Mouse (Mus musculus) adrenal gland, postnatal 0 days (tissue): ENCODE results near the gene Krt76. TPM values are rescaled to one million over a fixed set of nuclear protein-coding genes. Genes with fewer than 3 reads are reported as not detected.

ENCODE experiments used
- microRNA-seq: library from miRNA; unstranded; fragments of <30 nt; microRNA quantifications from one replicate; pipeline ENCODE4, GENCODE M21; 2016; ENCODE audit warnings: borderline replicate concordance; ENCODE audit not compliant: insufficient number of aligned reads
- polyA plus RNA-seq: library from polyadenylated mRNA; unstranded; fragments of >200 nt; fragmentation: Nextera tagmentation; extraction: Ambion mirVana; gene quantifications from 2 replicates; pipeline ENCODE4 v1.2.1, GENCODE M21; 2015

The Krt76 gene
- 0.05 and 0.10 TPM in 2 replicates for polyA plus RNA-seq

DNA sequence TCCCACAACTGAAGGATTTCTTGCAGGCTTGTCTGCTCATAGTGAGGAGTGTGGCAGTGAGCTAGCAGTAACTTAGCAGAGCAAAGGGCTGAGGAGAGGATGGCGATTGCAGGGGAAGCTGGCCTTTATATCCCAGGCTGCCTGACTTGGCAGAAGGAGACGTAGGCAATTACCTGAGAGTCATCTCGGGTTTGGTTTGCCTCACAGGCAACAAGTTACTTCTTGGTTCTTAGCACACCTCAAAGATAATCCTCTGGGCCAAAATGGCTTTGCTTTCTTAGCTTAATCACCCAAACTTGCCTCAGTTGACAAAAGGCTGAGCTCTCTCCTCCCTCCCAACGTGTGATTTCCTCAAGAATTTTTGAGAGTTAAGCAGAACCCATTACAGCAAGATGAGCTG is at the start of gene Krt76:
TSS of gene Krt76 (minus strand) at position 101 of the 400 bp plus-strand sequence.

DNA sequence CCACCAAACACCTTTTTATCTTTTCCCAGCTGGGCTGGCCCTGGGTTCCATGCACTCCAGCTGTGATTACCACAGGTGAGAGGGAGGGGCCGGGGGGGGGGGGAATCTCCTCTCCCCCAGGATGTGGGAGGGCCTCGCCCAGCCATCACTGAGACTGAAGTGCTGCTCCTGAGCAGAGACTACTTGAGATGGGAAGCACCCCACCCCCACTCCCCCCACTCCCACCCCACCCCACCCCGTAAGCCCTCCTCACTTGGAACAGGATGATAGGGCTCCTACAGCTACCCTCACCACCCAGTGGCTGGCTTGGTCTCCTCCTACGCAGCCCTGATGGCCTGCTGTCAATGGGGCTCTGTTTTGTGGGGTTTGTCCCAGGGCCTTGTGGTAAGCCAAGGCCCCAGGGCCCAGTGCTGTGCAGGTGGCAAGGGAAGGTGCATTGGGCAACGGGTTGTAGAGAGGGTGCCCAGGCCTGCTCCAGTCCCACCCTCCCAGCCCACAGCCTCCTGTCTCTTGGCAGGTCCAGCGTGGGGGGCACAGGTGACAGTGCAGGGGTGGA is 47.6 kb upstream of the Krt76 start, which contains the start of gene Krt79:
TSS of gene Krt79 (minus strand) at position 51 of the 556 bp plus-strand sequence.

DNA sequence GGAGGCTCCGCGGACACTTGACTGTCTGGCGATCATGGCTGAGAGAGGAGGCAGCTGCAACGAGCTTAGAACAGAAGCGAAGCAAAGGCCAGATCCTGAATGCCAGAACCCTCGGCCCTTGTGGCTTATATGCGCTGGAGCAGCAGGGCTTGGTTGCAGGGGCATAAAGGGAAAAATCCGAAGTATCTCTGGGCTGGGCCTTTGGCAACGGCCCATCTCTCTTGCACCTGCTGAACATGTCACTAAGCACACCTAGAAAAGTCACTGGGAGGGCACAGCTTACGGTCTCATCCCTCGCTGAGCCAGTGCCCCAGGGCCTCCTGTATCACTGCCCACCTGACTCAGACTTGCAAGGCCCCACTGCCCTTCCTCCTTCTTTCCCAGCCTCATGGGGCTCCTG is 31.9 kb upstream of the Krt76 start, which contains the start of gene Krt4:
TSS of gene Krt4 (minus strand) at position 101 of the 400 bp plus-strand sequence.

DNA sequence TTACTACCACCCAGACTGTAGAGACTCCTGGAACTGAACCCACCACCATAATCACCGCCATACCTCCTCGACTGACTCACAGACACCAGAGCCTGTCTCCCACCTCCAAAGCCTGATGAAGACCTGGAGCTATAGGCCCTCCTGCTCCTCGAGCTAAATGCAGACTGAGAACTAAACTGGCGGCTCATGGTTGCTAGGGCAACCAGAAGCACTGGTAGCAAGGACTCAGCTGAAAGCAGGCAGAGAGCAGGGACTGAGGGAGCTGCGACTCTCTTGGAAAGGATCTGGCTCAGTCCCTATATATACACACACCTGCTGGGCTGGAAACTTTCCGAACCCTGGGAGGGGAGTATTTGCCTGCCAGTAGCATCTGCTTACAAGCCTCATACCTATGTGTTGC is 23.3 kb downstream of the Krt76 start, which contains the start of gene Krt77:
TSS of gene Krt77 (minus strand) at position 275 of the 400 bp plus-strand sequence.

DNA sequence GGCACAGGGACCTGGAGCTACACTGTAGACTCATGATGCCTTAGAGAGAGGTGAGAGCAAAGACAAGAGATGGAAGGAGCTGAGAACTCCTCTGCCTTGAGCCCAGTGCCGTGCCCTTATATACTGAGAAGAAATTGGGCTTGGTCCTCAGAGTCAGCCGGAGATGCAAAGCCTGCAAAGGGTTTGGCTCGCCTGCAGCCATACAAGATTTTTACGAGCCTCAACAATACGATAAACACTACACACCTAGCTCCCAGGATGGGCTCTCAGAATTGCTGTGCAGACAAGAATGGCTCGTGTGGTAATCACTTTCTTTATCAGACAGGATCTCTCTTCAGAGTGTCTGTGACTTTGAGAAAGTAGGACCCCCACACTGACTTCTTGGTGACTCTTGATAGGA is 42.0 kb downstream of the Krt76 start, which contains the start of gene Krt1:
TSS of gene Krt1 (minus strand) at position 101 of the 400 bp plus-strand sequence.

Small RNAs within 50 kb of the gene (microRNA-seq; reads per million reads assigned to microRNA genes)
- gene Gm44356 = not detected

Other genes with a start within 250 kb of the Krt76 start
- not detected in 2 replicates for gene Gm5478, start 245.5 kb downstream of the Krt76 start, polyA plus RNA-seq
- 0.16 TPM in 1 of 2 replicates, not detected in the other for gene Krt6b, start 212.6 kb downstream of the Krt76 start, polyA plus RNA-seq
- 0.22 TPM in 1 of 2 replicates, not detected in the other for gene Krt6a, start 198.6 kb downstream of the Krt76 start, polyA plus RNA-seq
- 0.48 and 1.4 TPM in 2 replicates for gene Krt5, start 180.0 kb downstream of the Krt76 start, polyA plus RNA-seq
- 0.14 TPM in 1 of 2 replicates, not detected in the other for gene Krt71, start 149.8 kb downstream of the Krt76 start, polyA plus RNA-seq
- gene Krt72, start 106.5 kb downstream of the Krt76 start, polyA plus RNA-seq = not detected in 2 replicates
- not detected in 2 replicates for gene Krt73, start 90.6 kb downstream of the Krt76 start, polyA plus RNA-seq
- gene Krt2, start 74.8 kb downstream of the Krt76 start, polyA plus RNA-seq = not detected in 2 replicates
- 1.1 and 3.8 TPM in 2 replicates for gene Krt1, start 42.1 kb downstream of the Krt76 start, polyA plus RNA-seq
- not detected in 2 replicates for gene Krt77, start 23.2 kb downstream of the Krt76 start, polyA plus RNA-seq
- 0.12 and 8.4 TPM in 2 replicates for gene Krt4, start 31.8 kb upstream of the Krt76 start, polyA plus RNA-seq
- 0.06 and 0.18 TPM in 2 replicates for gene Krt79, start 47.4 kb upstream of the Krt76 start, polyA plus RNA-seq
- gene Krt78, start 61.4 kb upstream of the Krt76 start, polyA plus RNA-seq = 0.04 and 0.24 TPM in 2 replicates
- gene Krt8, start 111.6 kb upstream of the Krt76 start, polyA plus RNA-seq = 16.4 and 18.5 TPM in 2 replicates
- 17.9 and 22.7 TPM in 2 replicates for gene Krt18, start 135.3 kb upstream of the Krt76 start, polyA plus RNA-seq
- gene Eif4b, start 180.9 kb upstream of the Krt76 start, polyA plus RNA-seq = 56.3 and 69.5 TPM in 2 replicates
- 30.7 and 39.4 TPM in 2 replicates for gene Tns2, start 207.5 kb upstream of the Krt76 start, polyA plus RNA-seq
- gene Spryd3, start 243.3 kb upstream of the Krt76 start, polyA plus RNA-seq = 25.6 and 29.0 TPM in 2 replicates